Mouse (Mus musculus) midbrain, embryonic 10.5 days (tissue): Measurements from ENCODE around the gene Snap23. TPM values are rescaled to one million over a fixed set of nuclear protein-coding genes. Genes with fewer than 3 reads are reported as not detected.

Source experiments
- DNase-seq: peaks from one replicate; pipeline ENCODE4 v3.0.0-alpha.2; 2017; ENCODE audit warnings: low spot score
- H3K27ac ChIP-seq: fragments of 300-500 bp; sonication (generic); replicated peaks from 2 replicates; pipeline ENCODE4 v1.5.1; 2016; ENCODE audit warnings: mild to moderate bottlenecking
- H3K27me3 ChIP-seq: fragments of 300-500 bp; sonication (generic); 2 replicates; pipeline ENCODE4 v1.6.1; 2016; ENCODE audit warnings: low read depth, mild to moderate bottlenecking; ENCODE audit not compliant: poor library complexity, severe bottlenecking
- H3K36me3 ChIP-seq: fragments of 300-500 bp; sonication (generic); 2 replicates; pipeline ENCODE4 v1.6.1; 2016; ENCODE audit warnings: mild to moderate bottlenecking, moderate library complexity
- H3K4me1 ChIP-seq: fragments of 300-500 bp; sonication (generic); 2 replicates; pipeline ENCODE4 v1.6.1; 2016
- H3K4me3 ChIP-seq: fragments of 300-500 bp; sonication (generic); 2 replicates; pipeline ENCODE4 v1.5.1; 2016; ENCODE audit warnings: mild to moderate bottlenecking, moderate library complexity
- H3K9me3 ChIP-seq: fragments of 300-500 bp; sonication (generic); replicated peaks from 2 replicates; pipeline ENCODE4 v1.6.1; 2016; ENCODE audit warnings: mild to moderate bottlenecking
- WGBS: fragments of 180-500 bp; shearing (Covaris S2); methylation state at CpG from one replicate; pipeline ENCODE4 v1.1.7; 2016; 5-methylcytosine and 5-hydroxymethylcytosine counted together
- polyA plus RNA-seq: library from polyadenylated mRNA; unstranded; fragments of >200 nt; fragmentation: Nextera tagmentation; extraction: Ambion mirVana; gene quantifications from 2 replicates; pipeline ENCODE4 v1.2.1, GENCODE M21; 2016

The Snap23 gene
- polyA plus RNA-seq, 1 experiment from 2014 or later, result 58.3 TPM

- peaks cover 87% of the 10 kb centered on the region for H3K36me3 ChIP-seq
- H3K27ac ChIP-seq, result no peak overlapping the region
- H3K9me3 ChIP-seq, result no peaks in the 10 kb centered on the region
- WGBS, result 96% methylated on average over 4 of the region's 4 CpGs
- H3K4me3 ChIP-seq, result no peak overlapping the region
- no peaks in the 10 kb centered on the region for H3K27me3 ChIP-seq
- H3K4me1 ChIP-seq, result no peaks in the 10 kb centered on the region
- DNase-seq, result no peak
Observed at GRCm38 (mm10) chr2:120599506-120599905, 32.0 kb downstream of the Snap23 start.

- 87% methylated on average over 6 of the region's 6 CpGs for WGBS
Observed at GRCm38 (mm10) chr2:120606021-120606690, 38.7 kb downstream of the Snap23 start.

GRCm38 (mm10) chr2:120608830-120609723 lies 41.6 kb downstream of the Snap23 start, which contains the start of the genes Haus2 and Lrrc57:
Haus2 (plus strand) TSS chr2:120609383.
Lrrc57 (minus strand) TSS chr2:120609520.
- DNase-seq, result peak; percentile 94
- Histone ChIP-seq H3K27ac (peak within 1 kb of the TSS; percentile 95), H3K27me3 (no peaks in the 10 kb centered on the region), H3K9me3 (no peaks in the 10 kb centered on the region), H3K36me3 (peaks cover 35% of the 10 kb centered on the region), H3K4me1 (peaks cover 20% of the 10 kb centered on the region), H3K4me3 (peak within 1 kb of the TSS; percentile 85)
- WGBS, result under 1% methylated on average over 52 of the region's 52 CpGs

More at GRCm38 (mm10) chr2:120606021-120606690, 38.7 kb downstream of the Snap23 start:
- Histone ChIP-seq H3K27ac (no peak overlapping the region), H3K36me3 (peaks cover 40% of the 10 kb centered on the region), H3K4me3 (no peak overlapping the region), H3K4me1 (peaks cover 20% of the 10 kb centered on the region), H3K9me3 (no peaks in the 10 kb centered on the region), H3K27me3 (no peaks in the 10 kb centered on the region)
- no peak for DNase-seq

- WGBS, result 88% methylated on average over 5 of the region's 5 CpGs
- peaks cover 78% of the 10 kb centered on the region for H3K36me3 ChIP-seq
- H3K4me1 ChIP-seq, result no peaks in the 10 kb centered on the region
- no peak for DNase-seq
- H3K9me3 ChIP-seq, result no peaks in the 10 kb centered on the region
- H3K27ac ChIP-seq, result no peak overlapping the region
- H3K4me3 ChIP-seq, result no peak overlapping the region
- no peaks in the 10 kb centered on the region for H3K27me3 ChIP-seq
Observed at GRCm38 (mm10) chr2:120616279-120617163, 49.0 kb downstream of the Snap23 start.

- Histone ChIP-seq H3K27me3 (no peaks in the 10 kb centered on the region), H3K9me3 (no peaks in the 10 kb centered on the region), H3K4me3 (no peak overlapping the region), H3K36me3 (peaks cover 60% of the 10 kb centered on the region), H3K4me1 (no peaks in the 10 kb centered on the region), H3K27ac (no peak overlapping the region)
- DNase-seq, result no peak
- WGBS, result 95% methylated on average over 1 of the region's 1 CpGs
Observed at GRCm38 (mm10) chr2:120619538-120619937, 52.1 kb downstream of the Snap23 start.

- no peaks in the 10 kb centered on the region for H3K9me3 ChIP-seq
- peaks cover 26% of the 10 kb centered on the region for H3K36me3 ChIP-seq
- H3K4me1 ChIP-seq, result no peaks in the 10 kb centered on the region
- no peak overlapping the region for H3K4me3 ChIP-seq
- no peak overlapping the region for H3K27ac ChIP-seq
- H3K27me3 ChIP-seq, result no peaks in the 10 kb centered on the region
- DNase-seq, result no peak
Observed at GRCm38 (mm10) chr2:120622920-120623319, 55.4 kb downstream of the Snap23 start.

DNA sequence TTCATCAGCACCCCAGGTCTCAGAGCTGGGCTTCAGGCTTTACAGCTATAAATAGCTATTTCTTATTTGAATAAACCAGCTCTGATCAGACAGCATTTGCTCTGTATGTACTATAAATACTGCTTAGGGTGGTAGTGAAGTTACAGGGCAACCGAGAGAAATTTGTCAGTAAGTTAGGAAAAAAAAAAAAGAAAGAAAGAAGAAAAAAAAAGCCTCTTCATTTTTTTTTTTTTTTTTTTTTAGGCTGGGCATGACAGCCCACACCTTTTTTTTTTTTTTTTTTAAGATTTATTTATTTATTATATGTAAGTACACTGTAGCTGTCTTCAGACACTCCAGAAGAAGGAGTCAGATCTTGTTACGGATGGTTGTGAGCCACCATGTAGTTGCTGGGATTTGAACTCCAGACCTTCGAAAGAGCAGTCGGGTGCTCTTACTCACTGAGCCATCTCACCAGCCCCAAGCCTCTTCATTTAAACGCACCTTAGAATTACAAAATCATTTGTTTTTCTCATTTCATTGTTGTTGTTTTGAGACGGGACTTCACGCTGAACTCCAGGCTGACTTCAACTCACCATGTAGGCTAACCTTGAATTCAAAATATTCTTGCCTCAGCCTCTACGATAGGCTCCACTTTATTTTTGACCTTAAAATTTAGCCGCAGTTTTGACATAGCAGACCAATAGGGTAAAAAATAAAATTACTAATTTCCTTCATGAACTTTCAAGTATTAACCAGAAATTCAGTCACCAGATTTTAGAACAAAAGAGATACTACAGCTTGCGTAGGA lies 60.8 kb downstream of the Snap23 start:
- H3K4me3 ChIP-seq, result peak overlapping the region; percentile 68
- WGBS, result 35% methylated on average over 10 of the region's 10 CpGs
- no peaks in the 10 kb centered on the region for H3K27me3 ChIP-seq
- H3K4me1 ChIP-seq, result peaks cover 8% of the 10 kb centered on the region
- H3K27ac ChIP-seq, result peak overlapping the region; percentile 82
- H3K36me3 ChIP-seq, result no peaks in the 10 kb centered on the region
- DNase-seq, result peak; percentile 13
- no peaks in the 10 kb centered on the region for H3K9me3 ChIP-seq

DNA sequence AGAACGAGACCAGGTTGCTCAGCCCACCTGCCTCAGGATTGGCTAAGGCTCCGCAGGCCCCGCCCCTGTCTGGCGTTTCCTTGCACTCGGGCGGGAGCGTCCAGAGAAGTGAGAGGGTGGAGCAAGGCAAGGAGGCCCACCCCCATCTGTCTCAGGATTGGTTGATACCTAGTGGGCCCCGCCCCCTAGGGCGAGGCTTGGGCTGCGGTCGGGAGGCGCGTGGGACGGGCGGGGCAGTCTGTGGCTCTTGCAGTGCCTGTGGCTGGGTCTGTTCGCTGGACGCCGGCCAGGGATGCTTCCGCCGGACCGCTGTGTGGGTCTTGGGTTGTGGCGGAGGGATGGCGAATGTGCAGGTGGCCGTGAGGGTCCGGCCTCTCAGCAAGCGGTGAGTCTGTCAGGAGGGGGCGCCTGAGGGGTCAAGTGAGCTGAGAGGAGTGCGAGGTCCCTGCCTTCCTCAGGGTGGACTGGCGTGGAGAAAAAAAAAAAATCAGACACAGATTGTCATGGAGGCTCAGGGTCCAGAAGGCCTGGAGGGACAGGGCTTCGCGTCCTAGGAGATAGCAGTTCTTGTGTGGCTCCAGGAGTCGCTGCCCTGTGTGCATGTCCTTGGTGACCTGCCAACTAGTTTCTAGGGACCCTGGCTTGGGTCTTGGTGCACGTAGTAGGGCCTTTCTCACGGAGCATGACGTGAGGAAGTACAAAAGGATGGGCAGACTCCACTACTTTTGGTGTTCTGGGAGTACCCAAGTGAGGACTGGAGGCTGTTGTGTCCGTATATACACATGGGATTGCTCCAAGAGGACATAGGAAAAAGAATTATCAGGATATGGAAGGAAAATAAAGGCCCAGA lies 61.6 kb downstream of the Snap23 start, which contains the start of gene Stard9:
Gene Stard9 (plus strand): TSS at position 236 of the 850 bp plus-strand sequence.
- H3K27ac ChIP-seq, result peak within 1 kb of the TSS; percentile 82
- no peaks in the 10 kb centered on the region for H3K27me3 ChIP-seq
- peaks cover 8% of the 10 kb centered on the region for H3K4me1 ChIP-seq
- DNase-seq, result peak; percentile 98
- no peaks in the 10 kb centered on the region for H3K36me3 ChIP-seq
- no peaks in the 10 kb centered on the region for H3K9me3 ChIP-seq
- 2% methylated on average over 36 of the region's 36 CpGs for WGBS
- peak within 1 kb of the TSS; percentile 68 for H3K4me3 ChIP-seq

GRCm38 (mm10) chr2:120630246-120630645 lies 62.8 kb downstream of the Snap23 start:
- Histone ChIP-seq H3K9me3 (no peaks in the 10 kb centered on the region), H3K4me1 (peaks cover 8% of the 10 kb centered on the region), H3K27ac (no peak overlapping the region), H3K4me3 (no peak overlapping the region), H3K36me3 (peaks cover 4% of the 10 kb centered on the region; the same call in 1 of the 2 replicates), H3K27me3 (no peaks in the 10 kb centered on the region)
- DNase-seq, result no peak
- 83% methylated on average over 2 of the region's 2 CpGs for WGBS

DNA sequence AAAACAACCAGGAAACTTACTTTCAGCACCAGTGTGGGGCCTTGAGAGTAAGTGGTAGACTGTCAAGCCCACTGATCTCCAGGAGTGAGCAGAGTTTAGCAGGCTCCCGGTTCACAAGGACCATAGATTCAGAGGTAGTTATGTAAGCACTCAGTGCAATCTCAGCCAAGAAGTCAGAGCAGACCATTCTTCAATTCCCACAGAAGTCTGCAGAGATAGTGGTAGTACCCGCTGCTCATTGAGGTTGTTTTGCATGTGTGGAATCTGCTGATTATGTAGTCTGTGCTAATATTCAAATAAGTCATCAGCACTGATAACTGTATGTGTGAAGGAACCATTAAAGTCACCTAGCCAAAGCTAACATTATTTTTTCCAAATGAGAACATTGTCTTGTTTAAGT lies 63.2 kb downstream of the Snap23 start:
- 79% methylated on average over 2 of the region's 2 CpGs for WGBS
- Histone ChIP-seq H3K27me3 (no peaks in the 10 kb centered on the region), H3K27ac (no peak overlapping the region), H3K4me1 (peaks cover 8% of the 10 kb centered on the region), H3K4me3 (no peak overlapping the region), H3K36me3 (peaks cover 7% of the 10 kb centered on the region; the same call in 1 of the 2 replicates), H3K9me3 (no peaks in the 10 kb centered on the region)
- no peak for DNase-seq

GRCm38 (mm10) chr2:120631521-120631920 lies 64.0 kb downstream of the Snap23 start:
- Histone ChIP-seq H3K4me3 (no peak overlapping the region), H3K4me1 (peaks cover 8% of the 10 kb centered on the region), H3K36me3 (peaks cover 7% of the 10 kb centered on the region; the same call in 1 of the 2 replicates), H3K9me3 (no peaks in the 10 kb centered on the region), H3K27me3 (no peaks in the 10 kb centered on the region), H3K27ac (no peak overlapping the region)
- DNase-seq, result no peak
- WGBS, result 89% methylated on average over 2 of the region's 2 CpGs
